Mouse (Mus musculus): ENCODE results near the gene Spsb2. TPM values are rescaled to one million over a fixed set of nuclear protein-coding genes. Genes with fewer than 3 reads are reported as not detected.
A peak's percentile ranks its signal among the peaks of the same experiment; 100 is the strongest.
"Not testable (repeated sequence)": the region's sequence is repeated elsewhere in the genome, so short reads cannot be mapped to it uniquely, and the experiment has no call there.

Spsb2 gene
- polyA plus RNA-seq, 1 experiment from 2014 or later = 9.1 TPM

GRCm38 (mm10) chr6:124802400-124802799, 6.1 kb upstream of the Spsb2 start:
- H3K27ac ChIP-seq; H3K27me3 ChIP-seq; H3K9ac ChIP-seq (replicated peaks); ATAC-seq (ENCODE audit: insufficient number of reproducible peaks, insufficient read depth, low FRiP score, low TSS enrichment, low read depth); H3K9me3 ChIP-seq; H3K36me3 ChIP-seq; H3K4me3 ChIP-seq (replicated peaks): not testable (repeated sequence)
- H3K4me1 ChIP-seq (replicated peaks) = peaks cover 13% of the 10 kb centered on the region
- WGBS = 18% methylated on average over 6 of the region's 9 CpGs
- peak overlapping the region; percentile 34 for H3K4me2 ChIP-seq

GRCm38 (mm10) chr6:124803061-124803460, 5.4 kb upstream of the Spsb2 start:
- H3K4me2 ChIP-seq = no peak overlapping the region
- no peak overlapping the region for H3K9ac ChIP-seq (replicated peaks)
- no peaks in the 10 kb centered on the region for H3K36me3 ChIP-seq
- 81% methylated on average over 3 of the region's 3 CpGs for whole genome bisulfite sequencing
- H3K4me3 ChIP-seq (replicated peaks) = no peak overlapping the region
- H3K27me3 ChIP-seq = no peaks in the 10 kb centered on the region
- no peaks in the 10 kb centered on the region; the same call in 1 of the 2 replicates for H3K9me3 ChIP-seq
- H3K4me1 ChIP-seq (replicated peaks) = peaks cover 20% of the 10 kb centered on the region
- ATAC-seq (ENCODE audit: insufficient number of reproducible peaks, insufficient read depth, low FRiP score, low TSS enrichment, low read depth) = no peak
- no peak overlapping the region for H3K27ac ChIP-seq

GRCm38 (mm10) chr6:124803691-124804090, 4.8 kb upstream of the Spsb2 start:
- not testable (repeated sequence) for H3K9me3 ChIP-seq; H3K4me2 ChIP-seq; H3K9ac ChIP-seq (replicated peaks); H3K4me3 ChIP-seq (replicated peaks); ATAC-seq (ENCODE audit: insufficient number of reproducible peaks, insufficient read depth, low FRiP score, low TSS enrichment, low read depth); H3K36me3 ChIP-seq; H3K27me3 ChIP-seq; H3K27ac ChIP-seq
- 92% methylated on average over 4 of the region's 4 CpGs for WGBS
- H3K4me1 ChIP-seq (replicated peaks) = peaks cover 26% of the 10 kb centered on the region

- no peaks in the 10 kb centered on the region for H3K27me3 ChIP-seq
- H3K36me3 ChIP-seq = no peaks in the 10 kb centered on the region
- no peaks in the 10 kb centered on the region; the same call in 1 of the 2 replicates for H3K9me3 ChIP-seq
- peaks cover 31% of the 10 kb centered on the region for H3K4me1 ChIP-seq (replicated peaks)
- WGBS = 92% methylated on average over 3 of the region's 3 CpGs
- H3K9ac ChIP-seq (replicated peaks) = no peak overlapping the region
- H3K4me2 ChIP-seq = no peak overlapping the region
- H3K27ac ChIP-seq = no peak overlapping the region
- no peak overlapping the region for H3K4me3 ChIP-seq (replicated peaks)
- no peak for ATAC-seq (ENCODE audit: insufficient number of reproducible peaks, insufficient read depth, low FRiP score, low TSS enrichment, low read depth)
Measured at GRCm38 (mm10) chr6:124804341-124804740, 4.1 kb upstream of the Spsb2 start.

- ATAC-seq (ENCODE audit: insufficient number of reproducible peaks, insufficient read depth, low FRiP score, low TSS enrichment, low read depth) = peak; percentile 60
- 1% methylated on average over 34 of the region's 34 CpGs for WGBS
- peak overlapping the region; percentile 39 for H3K4me3 ChIP-seq (replicated peaks)
- peak overlapping the region; percentile 87 for H3K27ac ChIP-seq
- peak overlapping the region; percentile 14 for H3K9ac ChIP-seq (replicated peaks)
- no peaks in the 10 kb centered on the region for H3K27me3 ChIP-seq
- H3K4me1 ChIP-seq (replicated peaks) = peaks cover 44% of the 10 kb centered on the region
- no peaks in the 10 kb centered on the region; the same call in 1 of the 2 replicates for H3K9me3 ChIP-seq
- peak overlapping the region; percentile 62 for H3K4me2 ChIP-seq
- H3K36me3 ChIP-seq = peaks cover 7% of the 10 kb centered on the region
Measured at GRCm38 (mm10) chr6:124805341-124806321, 2.8 kb upstream of the Spsb2 start.

- Histone ChIP-seq H3K27ac (peak overlapping the region; percentile 87), H3K4me1 (replicated peaks) (peaks cover 44% of the 10 kb centered on the region), H3K9ac (replicated peaks) (no peak overlapping the region; the same call in 1 of the 2 replicates), H3K27me3 (no peaks in the 10 kb centered on the region), H3K9me3 (no peaks in the 10 kb centered on the region; the same call in 1 of the 2 replicates), H3K4me2 (peak overlapping the region; percentile 62), H3K36me3 (peaks cover 16% of the 10 kb centered on the region), H3K4me3 (replicated peaks) (peak overlapping the region; percentile 39; the same call in 1 of the 2 replicates)
- WGBS = 72% methylated on average over 7 of the region's 7 CpGs
- ATAC-seq (ENCODE audit: insufficient number of reproducible peaks, insufficient read depth, low FRiP score, low TSS enrichment, low read depth) = no peak
Measured at GRCm38 (mm10) chr6:124806446-124807140, 1.9 kb upstream of the Spsb2 start.

- Histone ChIP-seq H3K4me1 (replicated peaks) (peaks cover 50% of the 10 kb centered on the region), H3K36me3 (peaks cover 24% of the 10 kb centered on the region), H3K27ac (no peak overlapping the region), H3K4me3 (replicated peaks) (no peak overlapping the region), H3K27me3 (no peaks in the 10 kb centered on the region), H3K4me2 (no peak overlapping the region), H3K9me3 (no peaks in the 10 kb centered on the region; the same call in 1 of the 2 replicates), H3K9ac (replicated peaks) (no peak overlapping the region)
- no peak for ATAC-seq (ENCODE audit: insufficient number of reproducible peaks, insufficient read depth, low FRiP score, low TSS enrichment, low read depth)
- WGBS = 82% methylated on average over 4 of the region's 4 CpGs
Measured at GRCm38 (mm10) chr6:124807366-124807765, 1.1 kb upstream of the Spsb2 start.

GRCm38 (mm10) chr6:124807986-124808357, 489 bp upstream of the Spsb2 start:
- 90% methylated on average over 6 of the region's 6 CpGs for WGBS
- peaks cover 57% of the 10 kb centered on the region for H3K4me1 ChIP-seq (replicated peaks)
- H3K4me3 ChIP-seq (replicated peaks) = peak overlapping the region; percentile 60
- peaks cover 27% of the 10 kb centered on the region for H3K36me3 ChIP-seq
- H3K27me3 ChIP-seq = no peaks in the 10 kb centered on the region
- peak overlapping the region; percentile 97 for H3K4me2 ChIP-seq
- H3K9me3 ChIP-seq = no peaks in the 10 kb centered on the region; the same call in 1 of the 2 replicates
- peak overlapping the region; percentile 92 for H3K27ac ChIP-seq
- H3K9ac ChIP-seq (replicated peaks) = peak overlapping the region; percentile 68; the same call in 1 of the 2 replicates
- no peak for ATAC-seq (ENCODE audit: insufficient number of reproducible peaks, insufficient read depth, low FRiP score, low TSS enrichment, low read depth)

GRCm38 (mm10) chr6:124809052-124809774, 752 bp downstream of the Spsb2 start:
- Histone ChIP-seq H3K9me3 (no peaks in the 10 kb centered on the region), H3K4me3 (replicated peaks) (peak overlapping the region; percentile 60), H3K36me3 (peaks cover 27% of the 10 kb centered on the region), H3K27me3 (no peaks in the 10 kb centered on the region), H3K9ac (replicated peaks) (peak overlapping the region; percentile 68), H3K27ac (peak overlapping the region; percentile 92), H3K4me1 (replicated peaks) (peaks cover 58% of the 10 kb centered on the region), H3K4me2 (peak overlapping the region; percentile 97)
- ATAC-seq (ENCODE audit: insufficient number of reproducible peaks, insufficient read depth, low FRiP score, low TSS enrichment, low read depth) = no peak
- under 1% methylated on average over 35 of the region's 35 CpGs for WGBS

GRCm38 (mm10) chr6:124809775-124810538, 1.5 kb downstream of the Spsb2 start:
- Histone ChIP-seq H3K4me2 (peak overlapping the region; percentile 97), H3K27me3 (no peaks in the 10 kb centered on the region), H3K27ac (peak overlapping the region; percentile 92), H3K9ac (replicated peaks) (peak overlapping the region; percentile 68), H3K4me1 (replicated peaks) (peaks cover 65% of the 10 kb centered on the region), H3K36me3 (peaks cover 28% of the 10 kb centered on the region), H3K9me3 (no peaks in the 10 kb centered on the region), H3K4me3 (replicated peaks) (peak overlapping the region; percentile 60)
- ATAC-seq (ENCODE audit: insufficient number of reproducible peaks, insufficient read depth, low FRiP score, low TSS enrichment, low read depth) = no peak
- WGBS = 48% methylated on average over 14 of the region's 14 CpGs

Data from limb, embryonic 12.5 days (tissue).